Mouse (Mus musculus): Measurements from ENCODE around the gene Aspg.

DNA sequence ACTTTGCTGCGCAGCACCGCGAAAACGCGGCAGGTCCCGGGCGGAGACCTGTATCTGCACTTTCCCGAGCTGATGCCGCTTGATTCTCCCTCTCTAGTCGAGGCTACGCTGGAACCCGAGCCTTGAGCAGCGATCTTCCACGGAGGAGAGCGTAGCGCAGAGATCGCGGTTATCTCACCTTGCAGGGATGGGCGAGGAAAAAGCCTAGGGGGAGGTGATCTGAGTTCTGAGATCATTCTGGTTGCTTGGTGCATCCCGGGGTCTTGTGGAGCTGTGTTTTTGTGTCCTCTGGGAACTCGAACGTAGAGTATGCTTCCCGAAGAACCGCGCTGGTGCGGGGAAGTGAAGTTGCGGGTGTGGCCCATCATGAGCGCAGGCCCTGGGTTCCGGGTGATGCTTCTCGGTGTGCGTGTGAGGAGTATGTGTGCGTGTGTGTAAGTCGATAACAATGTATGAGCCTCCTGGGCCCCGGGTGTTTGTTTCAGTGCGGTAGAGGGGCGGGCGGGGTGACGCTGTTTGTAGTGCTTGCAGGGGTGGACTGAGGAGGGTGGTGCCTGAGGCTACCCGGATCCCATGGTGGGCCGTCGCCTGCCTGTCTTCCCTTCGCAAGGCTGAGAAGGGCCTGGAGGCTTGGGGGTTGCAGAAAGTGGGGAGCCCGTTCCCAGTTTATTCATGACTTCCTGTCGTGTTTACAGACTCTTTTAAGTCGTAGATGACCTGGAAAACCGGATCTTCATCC, 38.1 kb downstream of the Aspg start:
- TF ChIP-seq GATA1 (IDR thresholded peaks at IDR 0.05; ENCODE audit: borderline replicate concordance, low read length) = no peak
- no peak for TF ChIP-seq FLI1 (IDR thresholded peaks at IDR 0.05; ENCODE audit: low read length)

Measured in megakaryocyte, embryonic 14.5 days (primary cell).